Mouse (Mus musculus) lung, adult 2 months (tissue): ENCODE results near the gene Crmp1.

ENCODE experiments used
- CTCF ChIP-seq: fragments of 200-500 bp; IDR thresholded peaks from 2 replicates; pipeline ENCODE4 v1.5.1; 2011; ENCODE audit warnings: mild to moderate bottlenecking, low read length, control low read depth; ENCODE audit not compliant: insufficient read depth
- POLR2A ChIP-seq: fragments of 200-500 bp; IDR thresholded peaks from 2 replicates; pipeline ENCODE4 v1.6.1; 2011; ENCODE audit warnings: low read depth, mild to moderate bottlenecking, control low read depth, low read length, borderline replicate concordance; ENCODE audit errors: extremely low read depth

DNA sequence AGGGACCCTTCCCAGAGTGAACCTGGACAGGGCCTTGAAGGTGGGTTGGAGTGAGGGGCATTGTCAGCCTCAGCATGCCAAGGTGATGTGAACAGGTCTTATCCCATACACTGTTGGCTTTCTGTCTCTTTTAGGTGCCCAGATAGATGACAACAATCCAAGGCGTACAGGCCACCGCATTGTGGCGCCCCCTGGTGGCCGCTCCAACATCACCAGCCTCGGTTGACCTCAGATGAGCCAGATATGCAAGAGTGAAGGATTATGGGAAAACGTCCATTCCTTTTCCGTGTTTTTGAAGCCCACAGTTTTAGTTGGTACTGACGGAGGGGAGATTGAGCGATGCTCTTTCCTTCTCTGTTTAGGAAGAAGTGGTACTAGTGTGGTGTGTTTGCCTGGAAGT lies 49.2 kb downstream of the Crmp1 start:
- TF ChIP-seq CTCF (no peak), POLR2A (no peak)
